Mouse (Mus musculus): ENCODE measurements at regions not wholly inside any gene's neighbourhood (a gene's known extent, or its start where the extent isn't known, plus 50 kb on each side); places are given as distances from the start of the nearest gene placed in this dataset.

DNA sequence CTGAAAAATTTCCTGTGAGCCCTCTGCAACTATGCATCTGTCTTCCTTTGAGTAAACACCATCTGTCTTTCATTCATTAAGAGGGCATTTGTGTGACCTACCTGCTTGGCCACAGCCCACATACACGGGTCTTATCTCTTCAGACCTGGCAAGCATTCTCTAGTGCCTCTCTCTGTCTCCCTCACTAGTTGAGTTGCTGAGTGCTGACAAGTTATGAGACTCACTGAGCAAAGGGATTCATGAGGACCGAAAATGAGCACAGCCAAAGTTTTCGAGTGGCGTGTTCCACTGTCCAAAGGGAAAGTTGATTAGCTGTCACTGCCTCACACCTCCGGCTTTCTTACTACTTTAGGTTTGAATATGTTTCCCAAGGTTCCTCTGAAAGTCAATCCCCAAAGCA is 328.5 kb downstream of the Pmp22 start:
- no peak overlapping the region for H3K4me3 ChIP-seq (ENCODE audit: insufficient read depth, low read depth, low read length)
- no peak overlapping the region for H3K27ac ChIP-seq (replicated peaks; ENCODE audit: low read depth, low read length)
- H3K4me1 ChIP-seq (ENCODE audit: control insufficient read depth, insufficient read depth, insufficient read length, low read length), result no peaks in the 10 kb centered on the region

GRCm38 (mm10) chr11:63460146-63460545 is 331.4 kb downstream of the Pmp22 start:
- Histone ChIP-seq H3K27ac (replicated peaks; ENCODE audit: low read depth, low read length) (no peak overlapping the region), H3K4me3 (ENCODE audit: insufficient read depth, low read depth, low read length) (no peak overlapping the region), H3K4me1 (ENCODE audit: control insufficient read depth, insufficient read depth, insufficient read length, low read length) (no peaks in the 10 kb centered on the region)

DNA sequence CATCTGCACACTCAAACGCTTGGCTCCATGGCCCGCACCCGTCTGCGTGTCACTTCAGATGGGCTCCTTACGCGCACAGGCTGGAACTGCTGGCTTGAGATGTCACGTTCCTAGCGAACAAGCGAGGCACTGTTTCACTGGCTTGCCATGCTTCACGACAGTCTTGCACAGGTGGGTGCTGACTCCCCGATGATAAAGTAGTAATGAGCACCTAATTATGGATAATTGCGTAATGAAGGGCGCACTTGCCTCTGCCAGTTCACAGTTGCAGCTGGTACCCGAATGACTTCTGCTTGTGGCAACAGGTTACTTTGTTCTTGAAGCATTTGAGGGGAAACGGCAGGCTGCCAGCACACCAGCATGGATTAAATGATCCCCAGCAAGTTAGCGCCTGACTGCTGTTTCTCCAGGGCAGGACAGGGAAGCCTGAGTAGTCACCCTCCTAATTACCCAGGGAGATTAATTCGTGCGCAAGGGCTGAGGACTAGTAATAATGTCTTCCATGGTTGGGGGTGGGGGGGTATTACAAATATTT is 335.1 kb downstream of the Pmp22 start:
- H3K4me3 ChIP-seq (ENCODE audit: insufficient read depth, low read depth, low read length), result no peak overlapping the region
- H3K27ac ChIP-seq (replicated peaks; ENCODE audit: low read depth, low read length), result no peak overlapping the region
- no peaks in the 10 kb centered on the region for H3K4me1 ChIP-seq (ENCODE audit: control insufficient read depth, insufficient read depth, insufficient read length, low read length)

- Histone ChIP-seq H3K4me1 (ENCODE audit: control insufficient read depth, insufficient read depth, insufficient read length, low read length) (no peaks in the 10 kb centered on the region), H3K27ac (replicated peaks; ENCODE audit: low read depth, low read length) (no peak overlapping the region), H3K4me3 (ENCODE audit: insufficient read depth, low read depth, low read length) (no peak overlapping the region)
Measured at GRCm38 (mm10) chr11:63465941-63466340, 337.2 kb downstream of the Pmp22 start.

DNA sequence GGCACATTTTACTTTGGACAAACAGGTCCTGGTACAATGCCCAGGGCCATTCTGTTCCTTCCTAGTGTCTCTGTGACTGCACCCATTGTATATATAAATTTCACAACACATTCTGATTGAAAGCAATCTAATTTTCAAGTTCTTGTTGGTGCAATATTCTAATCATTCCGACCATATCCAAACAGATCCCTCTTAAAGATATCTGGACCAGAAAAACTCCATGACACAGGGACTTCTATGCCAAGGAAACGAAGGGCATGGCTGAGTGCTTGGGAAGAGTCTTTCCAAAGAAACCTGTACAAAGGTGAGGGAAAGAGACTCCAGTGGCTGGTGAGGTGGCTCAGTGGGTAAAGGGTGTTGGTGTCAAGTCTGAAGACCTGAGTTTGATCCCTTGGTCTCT is 337.8 kb downstream of the Pmp22 start:
- Histone ChIP-seq H3K27ac (replicated peaks; ENCODE audit: low read depth, low read length) (no peak overlapping the region), H3K4me3 (ENCODE audit: insufficient read depth, low read depth, low read length) (no peak overlapping the region), H3K4me1 (ENCODE audit: control insufficient read depth, insufficient read depth, insufficient read length, low read length) (no peaks in the 10 kb centered on the region)

- Histone ChIP-seq H3K27ac (replicated peaks; ENCODE audit: low read depth, low read length) (no peak overlapping the region), H3K4me1 (ENCODE audit: control insufficient read depth, insufficient read depth, insufficient read length, low read length) (no peaks in the 10 kb centered on the region), H3K4me3 (ENCODE audit: insufficient read depth, low read depth, low read length) (no peak overlapping the region)
Measured at GRCm38 (mm10) chr11:63474831-63475230, 346.0 kb downstream of the Pmp22 start.

GRCm38 (mm10) chr11:63481676-63482310 is 353.0 kb downstream of the Pmp22 start:
- no peaks in the 10 kb centered on the region for H3K4me1 ChIP-seq (ENCODE audit: control insufficient read depth, insufficient read depth, insufficient read length, low read length)

GRCm38 (mm10) chr11:63482593-63482992 is 353.8 kb downstream of the Pmp22 start:
- Histone ChIP-seq H3K4me3 (ENCODE audit: insufficient read depth, low read depth, low read length) (no peak overlapping the region), H3K27ac (replicated peaks; ENCODE audit: low read depth, low read length) (no peak overlapping the region), H3K4me1 (ENCODE audit: control insufficient read depth, insufficient read depth, insufficient read length, low read length) (no peaks in the 10 kb centered on the region)

More at GRCm38 (mm10) chr11:63481676-63482310, 353.0 kb downstream of the Pmp22 start:
- no peak overlapping the region for H3K27ac ChIP-seq (replicated peaks; ENCODE audit: low read depth, low read length)
- H3K4me3 ChIP-seq (ENCODE audit: insufficient read depth, low read depth, low read length), result no peak overlapping the region

GRCm38 (mm10) chr11:63487203-63487602 is 358.4 kb downstream of the Pmp22 start:
- H3K4me3 ChIP-seq (ENCODE audit: insufficient read depth, low read depth, low read length), result no peak overlapping the region
- H3K27ac ChIP-seq (replicated peaks; ENCODE audit: low read depth, low read length), result no peak overlapping the region
- H3K4me1 ChIP-seq (ENCODE audit: control insufficient read depth, insufficient read depth, insufficient read length, low read length), result no peaks in the 10 kb centered on the region

DNA sequence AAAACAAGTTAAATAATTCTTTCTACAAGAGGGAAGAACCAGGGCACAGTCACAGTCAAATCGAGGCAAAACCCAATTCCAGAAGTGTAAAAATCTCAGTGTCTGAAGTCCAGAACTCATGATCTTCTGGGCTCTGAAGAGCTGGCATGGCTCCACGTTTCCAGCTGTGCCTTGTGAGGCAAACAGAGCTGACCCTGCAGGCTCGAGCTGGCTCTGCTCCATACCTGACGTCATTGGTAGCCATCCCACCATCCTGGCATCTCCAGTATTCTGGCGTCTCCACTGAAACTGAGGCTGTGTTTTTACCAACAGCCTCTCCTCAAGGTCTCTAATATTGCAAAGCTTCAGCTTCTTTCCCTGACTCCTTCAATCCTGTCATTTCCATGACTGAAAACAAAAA is 373.4 kb downstream of the Pmp22 start:
- no peaks in the 10 kb centered on the region for H3K4me1 ChIP-seq (ENCODE audit: control insufficient read depth, insufficient read depth, insufficient read length, low read length)
- H3K27ac ChIP-seq (replicated peaks; ENCODE audit: low read depth, low read length), result no peak overlapping the region
- H3K4me3 ChIP-seq (ENCODE audit: insufficient read depth, low read depth, low read length), result no peak overlapping the region

DNA sequence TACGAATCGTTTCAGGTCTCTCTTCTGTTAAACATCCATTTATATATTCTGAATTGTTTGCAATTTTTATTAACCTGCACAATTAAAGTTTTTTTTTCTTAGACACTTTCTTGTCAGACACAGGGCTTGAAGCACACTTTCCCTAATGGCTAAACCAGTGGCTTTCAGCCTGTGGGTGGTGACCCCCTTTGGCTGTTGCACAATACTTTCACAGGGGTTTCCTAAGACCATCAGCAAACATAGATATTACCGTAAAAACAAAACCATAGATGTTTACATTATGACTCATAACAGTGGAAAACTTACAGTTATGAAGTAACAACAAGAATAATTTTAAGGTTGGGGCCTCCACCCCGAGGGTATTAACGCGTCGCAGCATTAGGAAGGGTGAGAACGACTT is 378.6 kb downstream of the Pmp22 start:
- Histone ChIP-seq H3K27ac (replicated peaks; ENCODE audit: low read depth, low read length) (no peak overlapping the region), H3K4me1 (ENCODE audit: control insufficient read depth, insufficient read depth, insufficient read length, low read length) (no peaks in the 10 kb centered on the region), H3K4me3 (ENCODE audit: insufficient read depth, low read depth, low read length) (no peak overlapping the region)

- H3K4me3 ChIP-seq (ENCODE audit: insufficient read depth, low read depth, low read length), result no peak overlapping the region
- H3K27ac ChIP-seq (replicated peaks; ENCODE audit: low read depth, low read length), result no peak overlapping the region
- no peaks in the 10 kb centered on the region for H3K4me1 ChIP-seq (ENCODE audit: control insufficient read depth, insufficient read depth, insufficient read length, low read length)
Measured at GRCm38 (mm10) chr11:63508727-63509126, 379.9 kb downstream of the Pmp22 start.

- H3K4me3 ChIP-seq (ENCODE audit: insufficient read depth, low read depth, low read length), result no peak overlapping the region
- no peak overlapping the region for H3K27ac ChIP-seq (replicated peaks; ENCODE audit: low read depth, low read length)
- H3K4me1 ChIP-seq (ENCODE audit: control insufficient read depth, insufficient read depth, insufficient read length, low read length), result no peaks in the 10 kb centered on the region
Measured at GRCm38 (mm10) chr11:63510611-63511010, 381.8 kb downstream of the Pmp22 start.

GRCm38 (mm10) chr11:63514615-63515014 is 385.8 kb downstream of the Pmp22 start:
- H3K27ac ChIP-seq (replicated peaks; ENCODE audit: low read depth, low read length), result no peak overlapping the region
- H3K4me1 ChIP-seq (ENCODE audit: control insufficient read depth, insufficient read depth, insufficient read length, low read length), result no peaks in the 10 kb centered on the region
- no peak overlapping the region for H3K4me3 ChIP-seq (ENCODE audit: insufficient read depth, low read depth, low read length)

DNA sequence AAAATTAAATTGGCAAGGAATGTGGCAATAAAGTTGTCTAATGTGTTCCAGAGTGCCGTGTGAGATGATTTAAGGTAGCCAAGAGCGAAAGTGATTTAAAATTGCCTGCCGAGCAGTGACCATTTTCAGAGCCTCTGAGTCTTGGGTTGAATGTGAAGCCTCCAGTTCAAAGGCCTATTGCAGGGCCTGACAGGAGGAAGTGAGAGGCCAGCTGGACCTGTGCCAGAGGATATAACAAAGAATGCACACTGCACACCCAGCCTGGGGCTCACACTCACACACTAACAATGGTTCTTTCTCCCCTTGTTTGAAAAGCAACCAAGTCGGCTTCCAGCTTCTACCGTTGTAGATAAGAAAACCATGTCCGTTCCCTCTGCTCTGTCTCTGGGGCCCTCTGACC is 390.1 kb downstream of the Pmp22 start:
- Histone ChIP-seq H3K4me1 (ENCODE audit: control insufficient read depth, insufficient read depth, insufficient read length, low read length) (no peaks in the 10 kb centered on the region), H3K4me3 (ENCODE audit: insufficient read depth, low read depth, low read length) (no peak overlapping the region), H3K27ac (replicated peaks; ENCODE audit: low read depth, low read length) (no peak overlapping the region)

DNA sequence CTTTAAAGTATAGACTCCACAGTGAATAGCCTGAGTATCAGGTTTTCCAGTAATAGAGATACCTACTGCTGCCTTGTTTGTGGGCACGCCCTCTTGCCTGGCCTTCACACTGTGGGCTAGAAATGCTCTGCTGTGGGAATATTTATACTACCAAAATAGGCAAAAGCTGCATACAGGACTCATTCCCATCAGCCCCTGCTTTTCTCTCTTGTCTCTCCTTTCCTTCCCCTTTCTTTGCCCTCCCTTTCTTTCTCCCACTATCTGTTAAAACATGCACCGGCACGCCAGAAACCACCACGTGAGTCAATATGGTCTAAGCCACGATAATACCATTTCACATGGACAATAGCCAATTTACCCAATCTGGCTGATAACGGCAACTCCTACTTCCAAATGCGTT is 395.5 kb downstream of the Pmp22 start:
- no peaks in the 10 kb centered on the region for H3K4me1 ChIP-seq (ENCODE audit: control insufficient read depth, insufficient read depth, insufficient read length, low read length)
- no peak overlapping the region for H3K27ac ChIP-seq (replicated peaks; ENCODE audit: low read depth, low read length)
- no peak overlapping the region for H3K4me3 ChIP-seq (ENCODE audit: insufficient read depth, low read depth, low read length)
